Comparison of ENCODE assay signal across 12 mouse cellular contexts in the genomic region with DNA sequence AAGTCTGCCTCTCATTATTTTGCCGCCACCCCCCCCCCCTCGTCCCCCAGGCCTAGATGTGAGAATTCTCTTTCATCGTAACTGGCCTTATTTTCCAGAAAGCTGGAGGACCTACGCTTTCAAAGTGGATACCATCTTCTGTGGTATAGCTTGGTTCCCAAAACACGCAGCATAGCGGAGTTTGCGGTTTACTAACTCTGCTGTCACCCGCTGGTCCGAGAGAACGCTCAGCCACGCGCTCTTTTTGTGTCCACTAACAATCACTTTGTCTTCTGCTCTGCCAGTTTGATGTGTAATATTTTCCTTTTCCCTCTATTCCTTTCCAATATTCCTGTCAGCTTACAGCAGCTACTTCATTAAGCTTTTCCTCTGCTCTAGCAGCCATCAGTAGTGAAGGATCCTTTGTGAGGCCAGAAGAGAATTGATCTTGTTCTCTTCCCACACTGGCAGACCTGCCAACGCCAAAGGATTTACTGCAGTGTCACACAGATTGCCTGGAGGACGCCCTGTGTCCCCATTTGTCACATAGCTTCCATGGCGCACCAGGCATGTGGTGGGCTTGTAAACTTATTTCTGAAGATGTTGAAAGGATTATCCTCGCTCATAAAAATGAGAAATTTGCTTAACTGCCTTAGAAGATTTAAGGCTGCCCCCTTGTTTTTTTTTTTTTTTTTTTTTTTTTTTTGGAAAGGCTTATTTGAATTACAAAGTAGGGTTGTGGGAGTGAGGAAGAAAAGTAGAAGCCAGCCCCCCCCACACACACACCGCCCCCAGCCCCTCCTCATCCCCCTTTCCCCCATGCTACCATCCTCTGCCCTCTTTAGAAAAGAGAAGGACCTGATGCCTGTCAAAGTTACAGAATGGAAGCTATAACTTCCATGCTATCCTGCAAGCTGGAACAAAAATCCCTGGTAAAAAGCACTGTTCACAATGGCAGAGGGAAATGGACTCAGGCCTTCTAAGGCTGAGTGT. TPM values are rescaled to one million over a fixed set of nuclear protein-coding genes. Genes with fewer than 3 reads are reported as not detected.
A peak's percentile ranks its signal among the peaks of the same experiment; 100 is the strongest.
DNase-seq lines count a peak whose midpoint lies in the region; ATAC-seq and TF ChIP-seq lines count a peak whose summit lies in the region.
"Had no signal": no experiment of that assay in that cellular context is flagged by ENCODE, and none has a peak within 500 bp of the region (broad histone marks: within the 10 kb centered on the region; RNA-seq: fewer than 3 reads in every experiment).

No protein-coding gene starts in this region.

- DNase-seq in heart, adult 9 months (ENCODE audit: low spot score in 2 of 2), result no peak
- DNase-seq in embryo, embryonic 10 days (ENCODE audit: low spot score), result peak; percentile 64
- DNase-seq in hindbrain, embryonic 11.5 days (ENCODE audit: low spot score), result peak; percentile 49
- DNase-seq in right cerebral cortex, postnatal 36 days (ENCODE audit: low spot score in 2 of 2), result no peak
- no peak for DNase-seq in thymus, adult 2 months
- no peak for DNase-seq in layer of hippocampus, adult 2 months (ENCODE audit: low spot score in 2 of 2)
- DNase-seq: cerebellum, adult 11 months; kidney, postnatal 36 days; lung, postnatal 14 days; thymus, postnatal 4 days had no signal

- H3K9me3 ChIP-seq in heart, embryonic 11.5 days (replicated peaks; ENCODE audit: control insufficient read depth, low read length), result no peaks in the 10 kb centered on the region
- no peaks in the 10 kb centered on the region for H3K9me3 ChIP-seq in hindbrain, embryonic 11.5 days (ENCODE audit: control insufficient read depth, low read length)
- H3K9me3 ChIP-seq in midbrain, embryonic 15.5 days, result no peaks in the 10 kb centered on the region

- 0 out of 2 replicates have a peak overlapping the region, but pooled peaks have one; percentile 2 for H3K4me3 ChIP-seq in heart, embryonic 11.5 days (ENCODE audit: low read depth, low read length)
- 0 out of 2 replicates have a peak overlapping the region, but pooled peaks have one; percentile 8 for H3K4me3 ChIP-seq in hindbrain, embryonic 11.5 days (ENCODE audit: low read depth, low read length)
- H3K4me3 ChIP-seq in midbrain, embryonic 15.5 days, result peak overlapping the region; percentile 20
- H3K4me3 ChIP-seq in thymus, adult 2 months (ENCODE audit: control insufficient read depth, insufficient read depth, low read length), result no peak overlapping the region
- no peak overlapping the region for H3K4me3 ChIP-seq in layer of hippocampus, adult 2 months

- H3K27me3 ChIP-seq in heart, embryonic 11.5 days (ENCODE audit: control insufficient read depth, insufficient read depth, low read length), result peaks cover 4% of the 10 kb centered on the region; the same call in 1 of the 2 replicates
- peaks cover 5% of the 10 kb centered on the region; the same call in 1 of the 2 replicates for H3K27me3 ChIP-seq in hindbrain, embryonic 11.5 days (ENCODE audit: control insufficient read depth, insufficient read depth, low read length)
- peaks cover 24% of the 10 kb centered on the region for H3K27me3 ChIP-seq in midbrain, embryonic 15.5 days (replicated peaks)
- H3K27me3 ChIP-seq in thymus, adult 2 months (ENCODE audit: control insufficient read depth, insufficient read depth, low read length), result no peaks in the 10 kb centered on the region

- peak overlapping the region; percentile 41 for H3K4me2 ChIP-seq in heart, embryonic 11.5 days
- H3K4me2 ChIP-seq in hindbrain, embryonic 11.5 days (replicated peaks; ENCODE audit: low read depth, low read length), result peak overlapping the region; percentile 32
- H3K4me2 ChIP-seq in midbrain, embryonic 15.5 days, result peak overlapping the region; percentile 48

- no peak for TF ChIP-seq CTCF in thymus, adult 2 months (IDR thresholded peaks at IDR 0.05; ENCODE audit: borderline replicate concordance, control insufficient read depth, extremely low read depth, insufficient read depth, low read length, poor library complexity)
- no peak for TF ChIP-seq CTCF in layer of hippocampus, adult 2 months (conservative IDR thresholded peaks at IDR 0.05)

- no peak overlapping the region for H3K9ac ChIP-seq in heart, embryonic 11.5 days (ENCODE audit: low read depth, low read length)
- H3K9ac ChIP-seq in hindbrain, embryonic 11.5 days (ENCODE audit: low read depth, low read length), result no peak overlapping the region
- H3K9ac ChIP-seq in midbrain, embryonic 15.5 days, result no peak overlapping the region

- H3K36me3 ChIP-seq in heart, embryonic 11.5 days (ENCODE audit: control insufficient read depth, insufficient read depth, low read length), result no peaks in the 10 kb centered on the region
- H3K36me3 ChIP-seq in hindbrain, embryonic 11.5 days (ENCODE audit: control insufficient read depth, insufficient read depth, low read length), result no peaks in the 10 kb centered on the region
- H3K36me3 ChIP-seq in midbrain, embryonic 15.5 days (replicated peaks), result no peaks in the 10 kb centered on the region
- H3K36me3 ChIP-seq in thymus, adult 2 months (ENCODE audit: control insufficient read depth, insufficient read depth, low read length), result no peaks in the 10 kb centered on the region

- H3K4me1 ChIP-seq in heart, embryonic 11.5 days (ENCODE audit: control insufficient read depth, insufficient read depth, low read length), result no peaks in the 10 kb centered on the region
- H3K4me1 ChIP-seq in hindbrain, embryonic 11.5 days (replicated peaks; ENCODE audit: control insufficient read depth, insufficient read depth, low read length), result 0 out of 2 replicates have a peak, but pooled peaks cover 4% of the 10 kb centered on the region
- H3K4me1 ChIP-seq in midbrain, embryonic 15.5 days, result peaks cover 46% of the 10 kb centered on the region
- H3K4me1 ChIP-seq in thymus, adult 2 months (replicated peaks; ENCODE audit: control insufficient read depth, insufficient read depth, low read length), result no peaks in the 10 kb centered on the region

- WGBS in heart, embryonic 11.5 days (ENCODE audit: insufficient replicate concordance), result 55% methylated on average over 17 of the region's 17 CpGs
- 41% methylated on average over 17 of the region's 17 CpGs for WGBS in hindbrain, embryonic 11.5 days
- WGBS in midbrain, embryonic 15.5 days, result 18% methylated on average over 17 of the region's 17 CpGs
- WGBS in thymus, adult 2 months, result 79% methylated on average over 17 of the region's 17 CpGs

- no peak overlapping the region for H3K27ac ChIP-seq in heart, embryonic 11.5 days (ENCODE audit: low read depth, low read length)
- H3K27ac ChIP-seq in hindbrain, embryonic 11.5 days (ENCODE audit: low read depth, low read length), result peak overlapping the region; percentile 11; the same call in 1 of the 2 replicates
- peak overlapping the region; percentile 24 for H3K27ac ChIP-seq in midbrain, embryonic 15.5 days
- no peak overlapping the region for H3K27ac ChIP-seq in thymus, adult 2 months (ENCODE audit: control insufficient read depth, insufficient read depth, low read length)
- H3K27ac ChIP-seq in layer of hippocampus, adult 2 months, result no peak overlapping the region; the same call in 1 of the 2 replicates

- ATAC-seq in heart, embryonic 11.5 days (replicated peaks; ENCODE audit: insufficient number of reproducible peaks, low FRiP score, low TSS enrichment), result no peak
- 0 out of 2 replicates have a peak, but pooled peaks have one; percentile 21 for ATAC-seq in hindbrain, embryonic 11.5 days (ENCODE audit: low FRiP score)
- ATAC-seq in midbrain, embryonic 15.5 days (replicated peaks), result peak; percentile 43

- TF ChIP-seq POLR2A in thymus, adult 2 months (IDR thresholded peaks at IDR 0.05; ENCODE audit: control insufficient read depth, extremely low read depth, insufficient read depth, low read length, poor library complexity), result no peak

RNA-seq across cellular contexts. Expression of a gene that starts 4.6 kb away (rescaled TPM):
- 17.5 and 17.9 TPM in 2 replicates for polyA plus RNA-seq in heart, embryonic 11.5 days (2014; fragmentation: Nextera tagmentation; extraction: Ambion mirVana)
- 24.6 and 25.8 TPM in 2 replicates for polyA plus RNA-seq in hindbrain, embryonic 11.5 days (2014; fragmentation: Nextera tagmentation; extraction: Ambion mirVana)
- 3.4 and 4.1 TPM in 2 replicates for polyA plus RNA-seq in midbrain, embryonic 15.5 days (2015; fragmentation: Nextera tagmentation; extraction: Ambion mirVana)
- polyA plus RNA-seq in thymus, adult 2 months (2012; rRNA removed), result 8.0 and 9.0 TPM in 2 replicates
- total RNA-seq in layer of hippocampus, adult 2 months (2021), result 1 to 10 TPM; 1.0 to 1.4 TPM

Comparison
In these comparisons a context has a peak if more than half of its experiments do, and no peak if none do; other contexts are left out.
1. H3K27ac ChIP-seq: peak in hindbrain, embryonic 11.5 days (single experiment) and midbrain, embryonic 15.5 days (single experiment); none in heart, embryonic 11.5 days (single experiment), thymus, adult 2 months (single experiment) and layer of hippocampus, adult 2 months (single experiment).
2. H3K4me3 ChIP-seq: peak in heart, embryonic 11.5 days (single experiment), hindbrain, embryonic 11.5 days (single experiment) and midbrain, embryonic 15.5 days (single experiment); none in thymus, adult 2 months (single experiment) and layer of hippocampus, adult 2 months (single experiment).
3. DNase-seq: peak in embryo, embryonic 10 days (single experiment) and hindbrain, embryonic 11.5 days (single experiment); none in heart, adult 9 months (0 of 2), right cerebral cortex, postnatal 36 days (0 of 2), thymus, adult 2 months (single experiment) and layer of hippocampus, adult 2 months (0 of 2).
4. Peak in every context shown above with its lines, with median percentiles within 50 percentile points of each other: H3K4me2 ChIP-seq.